Mouse (Mus musculus) embryonic facial prominence, embryonic 11.5 days (tissue): ENCODE measurements at regions not wholly inside any gene's neighbourhood (a gene's known extent, or its start where the extent isn't known, plus 50 kb on each side); places are given as distances from the start of the nearest gene placed in this dataset.
A peak's percentile ranks its signal among the peaks of the same experiment; 100 is the strongest.

Experiments used
- ATAC-seq: fragments of 200-750 bp; cut with Nextera tagmentation; replicated peaks from 2 replicates; pipeline ENCODE4 v1.8.0; 2017; ENCODE audit warnings: low read depth; ENCODE audit not compliant: insufficient number of reproducible peaks, low FRiP score, low TSS enrichment
- DNase-seq: peaks from one replicate; pipeline ENCODE4 v3.0.0-alpha.2; 2015; ENCODE audit warnings: low spot score
- H3K27ac ChIP-seq: fragments of 300-500 bp; sonication (generic); replicated peaks from 2 replicates; pipeline ENCODE4 v1.5.1; 2014; ENCODE audit warnings: mild to moderate bottlenecking, low read depth, low read length, control low read depth
- H3K27me3 ChIP-seq: fragments of 300-500 bp; sonication (generic); 2 replicates; pipeline ENCODE4 v1.6.1; 2014; ENCODE audit warnings: mild to moderate bottlenecking, low read length, moderate library complexity, mixed read lengths; ENCODE audit not compliant: control insufficient read depth, insufficient read depth
- H3K36me3 ChIP-seq: fragments of 300-500 bp; sonication (generic); replicated peaks from 2 replicates; pipeline ENCODE4 v1.6.1; 2014; ENCODE audit warnings: low read depth, mild to moderate bottlenecking, low read length, moderate library complexity, mixed read lengths; ENCODE audit not compliant: control insufficient read depth, insufficient read depth
- H3K4me1 ChIP-seq: fragments of 300-500 bp; sonication (generic); 2 replicates; pipeline ENCODE4 v1.6.1; 2014; ENCODE audit warnings: low read length, mixed read lengths; ENCODE audit not compliant: control insufficient read depth, insufficient read depth
- H3K4me2 ChIP-seq: fragments of 300-500 bp; sonication (generic); 2 replicates; pipeline ENCODE4 v1.6.1; 2014; ENCODE audit warnings: low read depth, mild to moderate bottlenecking, control low read depth, low read length, moderate library complexity
- H3K4me3 ChIP-seq: fragments of 300-500 bp; sonication (generic); 2 replicates; pipeline ENCODE4 v1.5.1; 2014; ENCODE audit warnings: low read depth, low read length, control low read depth
- H3K9ac ChIP-seq: fragments of 300-500 bp; sonication (generic); replicated peaks from 2 replicates; pipeline ENCODE4 v1.6.1; 2014; ENCODE audit warnings: mild to moderate bottlenecking, control low read depth, low read length
- H3K9me3 ChIP-seq: fragments of 300-500 bp; sonication (generic); replicated peaks from 2 replicates; pipeline ENCODE4 v1.6.1; 2016; ENCODE audit warnings: mild to moderate bottlenecking, low read length, inconsistent platforms, mixed read lengths; ENCODE audit not compliant: control insufficient read depth
- WGBS: fragments of 180-500 bp; shearing (Covaris S2); extraction: QIAGEN DNeasy Blood & Tissue Kit; methylation state at CpG from one replicate; pipeline ENCODE4 v1.1.7; 2014; 5-methylcytosine and 5-hydroxymethylcytosine counted together

- H3K27me3 ChIP-seq: no peaks in the 10 kb centered on the region
- under 1% methylated on average over 11 of the region's 11 CpGs for WGBS
- ATAC-seq (peak; percentile 85), DNase-seq (peak; percentile 95)
- H3K9ac ChIP-seq: peak overlapping the region; percentile 60
- no peaks in the 10 kb centered on the region for H3K9me3 ChIP-seq
- no peak overlapping the region; the same call in 1 of the 2 replicates for H3K4me2 ChIP-seq
- H3K4me3 ChIP-seq: no peak overlapping the region
- no peaks in the 10 kb centered on the region for H3K36me3 ChIP-seq
- H3K27ac ChIP-seq: peak overlapping the region; percentile 99
- H3K4me1 ChIP-seq: peaks cover 13% of the 10 kb centered on the region
These were observed 119.0 kb downstream of the Tomm20 start for GRCm38 (mm10) chr8:126826328-126827285.

GRCm38 (mm10) chr8:126825877-126826276 lies 119.8 kb downstream of the Tomm20 start:
- Histone ChIP-seq H3K36me3 (no peaks in the 10 kb centered on the region), H3K27ac (peak overlapping the region; percentile 99), H3K4me2 (0 out of 2 replicates have a peak overlapping the region, but pooled peaks have one; percentile 7), H3K4me1 (peaks cover 13% of the 10 kb centered on the region), H3K4me3 (no peak overlapping the region), H3K9ac (peak overlapping the region; percentile 60), H3K9me3 (no peaks in the 10 kb centered on the region), H3K27me3 (no peaks in the 10 kb centered on the region)
- DNase-seq (peak; percentile 85), ATAC-seq (peak; percentile 81)
- 7% methylated on average over 3 of the region's 3 CpGs for WGBS

GRCm38 (mm10) chr8:126824575-126825208 lies 121.0 kb downstream of the Tomm20 start:
- H3K4me3 ChIP-seq: no peak overlapping the region
- DNase-seq (peak; percentile 65), ATAC-seq (0 out of 2 replicates have a peak, but pooled peaks have one; percentile 12)
- 42% methylated on average over 8 of the region's 10 CpGs for WGBS
- no peak overlapping the region for H3K4me2 ChIP-seq
- H3K4me1 ChIP-seq: peaks cover 13% of the 10 kb centered on the region
- H3K27me3 ChIP-seq: no peaks in the 10 kb centered on the region
- no peaks in the 10 kb centered on the region for H3K36me3 ChIP-seq
- H3K27ac ChIP-seq: peak overlapping the region; percentile 99; the same call in 1 of the 2 replicates
- H3K9ac ChIP-seq: peak overlapping the region; percentile 41
- H3K9me3 ChIP-seq: no peaks in the 10 kb centered on the region

GRCm38 (mm10) chr8:126822269-126822668 lies 123.4 kb downstream of the Tomm20 start:
- H3K27me3 ChIP-seq: no peaks in the 10 kb centered on the region
- WGBS: 91% methylated on average over 4 of the region's 4 CpGs
- H3K4me2 ChIP-seq: no peak overlapping the region
- no peak for DNase-seq
- H3K9ac ChIP-seq: no peak overlapping the region
- no peak overlapping the region for H3K27ac ChIP-seq
- H3K9me3 ChIP-seq: no peaks in the 10 kb centered on the region
- ATAC-seq: no peak
- H3K36me3 ChIP-seq: no peaks in the 10 kb centered on the region
- H3K4me3 ChIP-seq: no peak overlapping the region
- H3K4me1 ChIP-seq: peaks cover 10% of the 10 kb centered on the region

GRCm38 (mm10) chr8:126821279-126821678 lies 124.4 kb downstream of the Tomm20 start:
- DNase-seq (no peak), ATAC-seq (no peak)
- H3K27me3 ChIP-seq: no peaks in the 10 kb centered on the region
- WGBS: 77% methylated on average over 8 of the region's 8 CpGs
- no peak overlapping the region for H3K4me2 ChIP-seq
- peaks cover 3% of the 10 kb centered on the region for H3K4me1 ChIP-seq
- H3K27ac ChIP-seq: no peak overlapping the region
- no peaks in the 10 kb centered on the region for H3K36me3 ChIP-seq
- H3K9me3 ChIP-seq: no peaks in the 10 kb centered on the region
- no peak overlapping the region for H3K4me3 ChIP-seq
- H3K9ac ChIP-seq: no peak overlapping the region

GRCm38 (mm10) chr8:126820502-126820901 lies 125.1 kb downstream of the Tomm20 start:
- Histone ChIP-seq H3K9me3 (no peaks in the 10 kb centered on the region), H3K4me1 (peaks cover 3% of the 10 kb centered on the region; the same call in 1 of the 2 replicates), H3K36me3 (no peaks in the 10 kb centered on the region), H3K4me3 (no peak overlapping the region), H3K27ac (no peak overlapping the region), H3K9ac (no peak overlapping the region), H3K4me2 (no peak overlapping the region), H3K27me3 (no peaks in the 10 kb centered on the region)
- DNase-seq: no peak
- no peak for ATAC-seq
- WGBS: 93% methylated on average over 2 of the region's 2 CpGs

- H3K27ac ChIP-seq: no peak overlapping the region
- ATAC-seq: no peak
These were observed 126.4 kb downstream of the Tomm20 start for GRCm38 (mm10) chr8:126819261-126819660.

GRCm38 (mm10) chr8:126816155-126816554 lies 129.5 kb downstream of the Tomm20 start:
- no peak overlapping the region for H3K27ac ChIP-seq
- H3K4me2 ChIP-seq: no peak overlapping the region
- H3K4me3 ChIP-seq: no peak overlapping the region
- H3K9me3 ChIP-seq: no peaks in the 10 kb centered on the region; the same call in 1 of the 2 replicates
- WGBS: 91% methylated on average over 3 of the region's 3 CpGs
- H3K4me1 ChIP-seq: no peaks in the 10 kb centered on the region
- H3K36me3 ChIP-seq: no peaks in the 10 kb centered on the region
- ATAC-seq: no peak
- H3K27me3 ChIP-seq: no peaks in the 10 kb centered on the region
- DNase-seq: no peak
- H3K9ac ChIP-seq: no peak overlapping the region

More at GRCm38 (mm10) chr8:126819261-126819660, 126.4 kb downstream of the Tomm20 start:
- no peak overlapping the region for H3K4me2 ChIP-seq
- H3K4me1 ChIP-seq: no peaks in the 10 kb centered on the region
- no peak for DNase-seq
- no peaks in the 10 kb centered on the region for H3K27me3 ChIP-seq
- WGBS: 94% methylated on average over 3 of the region's 3 CpGs
- no peak overlapping the region for H3K4me3 ChIP-seq
- no peaks in the 10 kb centered on the region for H3K36me3 ChIP-seq
- no peaks in the 10 kb centered on the region for H3K9me3 ChIP-seq
- no peak overlapping the region for H3K9ac ChIP-seq
